Mouse (Mus musculus): ENCODE measurements around the gene Wdr83os. TPM values are rescaled to one million over a fixed set of nuclear protein-coding genes. Genes with fewer than 3 reads are reported as not detected.

Gene Wdr83os
- 80.1 and 87.7 TPM in 2 replicates for polyA plus RNA-seq (2016; fragmentation: Nextera tagmentation; extraction: Ambion mirVana)

- no peaks in the 10 kb centered on the region for H3K27me3 ChIP-seq (replicated peaks)
- H3K9ac ChIP-seq = peak within 1 kb of the TSS; percentile 94
- H3K9me3 ChIP-seq (replicated peaks) = no peaks in the 10 kb centered on the region
- H3K36me3 ChIP-seq = peaks cover 46% of the 10 kb centered on the region
- peaks cover 82% of the 10 kb centered on the region for H3K4me1 ChIP-seq
- peak within 1 kb of the TSS; percentile 95 for H3K4me3 ChIP-seq
- peak within 1 kb of the TSS; percentile 82 for H3K27ac ChIP-seq
- under 1% methylated on average over 30 of the region's 30 CpGs for WGBS (ENCODE audit: insufficient replicate concordance)
- ATAC-seq = peak; percentile 14; the same call in 1 of the 2 replicates
- H3K4me2 ChIP-seq = peak within 1 kb of the TSS; percentile 89
These were observed at the start of gene Wdr83os for GRCm38 (mm10) chr8:85080532-85081215. Gene Wdr83os (plus strand): TSS chr8:85080740.

- no peaks in the 10 kb centered on the region for H3K27me3 ChIP-seq (replicated peaks)
- peaks cover 68% of the 10 kb centered on the region for H3K4me1 ChIP-seq
- no peak overlapping the region for H3K4me2 ChIP-seq
- peaks cover 61% of the 10 kb centered on the region for H3K36me3 ChIP-seq
- no peak for ATAC-seq
- H3K9ac ChIP-seq = no peak overlapping the region
- 0 out of 2 replicates have a peak overlapping the region, but pooled peaks have one; percentile 26 for H3K27ac ChIP-seq
- WGBS (ENCODE audit: insufficient replicate concordance) = 77% methylated on average over 4 of the region's 4 CpGs
- H3K9me3 ChIP-seq (replicated peaks) = no peaks in the 10 kb centered on the region
- no peak overlapping the region for H3K4me3 ChIP-seq
These were observed 47.8 kb upstream of the Wdr83os start for GRCm38 (mm10) chr8:85032622-85033311.

GRCm38 (mm10) chr8:85033867-85034266 lies 46.7 kb upstream of the Wdr83os start:
- Histone ChIP-seq H3K36me3 (peaks cover 54% of the 10 kb centered on the region), H3K27me3 (replicated peaks) (no peaks in the 10 kb centered on the region), H3K9ac (no peak overlapping the region), H3K27ac (peak overlapping the region; percentile 97), H3K4me1 (peaks cover 68% of the 10 kb centered on the region), H3K4me3 (no peak overlapping the region), H3K4me2 (peak overlapping the region; percentile 98), H3K9me3 (replicated peaks) (no peaks in the 10 kb centered on the region)
- ATAC-seq = no peak
- 40% methylated on average over 1 of the region's 1 CpGs for WGBS (ENCODE audit: insufficient replicate concordance)

GRCm38 (mm10) chr8:85034764-85035163 lies 45.8 kb upstream of the Wdr83os start:
- Histone ChIP-seq H3K4me1 (peaks cover 67% of the 10 kb centered on the region), H3K9ac (peak overlapping the region; percentile 79)
- WGBS (ENCODE audit: insufficient replicate concordance) = 1% methylated on average over 13 of the region's 13 CpGs

GRCm38 (mm10) chr8:85035165-85035727 lies 45.3 kb upstream of the Wdr83os start:
- Histone ChIP-seq H3K9me3 (replicated peaks) (no peaks in the 10 kb centered on the region), H3K4me1 (peaks cover 67% of the 10 kb centered on the region), H3K36me3 (peaks cover 50% of the 10 kb centered on the region), H3K9ac (peak overlapping the region; percentile 79), H3K27ac (peak overlapping the region; percentile 97), H3K4me3 (peak overlapping the region; percentile 86), H3K27me3 (replicated peaks) (no peaks in the 10 kb centered on the region), H3K4me2 (peak overlapping the region; percentile 98)
- 3% methylated on average over 12 of the region's 12 CpGs for whole genome bisulfite sequencing (ENCODE audit: insufficient replicate concordance)
- ATAC-seq = no peak

More at GRCm38 (mm10) chr8:85034764-85035163, 45.8 kb upstream of the Wdr83os start:
- no peak for ATAC-seq
- Histone ChIP-seq H3K36me3 (peaks cover 50% of the 10 kb centered on the region), H3K4me3 (peak overlapping the region; percentile 86), H3K9me3 (replicated peaks) (no peaks in the 10 kb centered on the region), H3K4me2 (peak overlapping the region; percentile 98), H3K27ac (peak overlapping the region; percentile 97), H3K27me3 (replicated peaks) (no peaks in the 10 kb centered on the region)

GRCm38 (mm10) chr8:85035728-85036310 lies 44.7 kb upstream of the Wdr83os start:
- ATAC-seq = peak; percentile 12; the same call in 1 of the 2 replicates
- Histone ChIP-seq H3K4me2 (peak overlapping the region; percentile 98), H3K27me3 (replicated peaks) (no peaks in the 10 kb centered on the region), H3K27ac (peak overlapping the region; percentile 97), H3K4me1 (peaks cover 72% of the 10 kb centered on the region), H3K9ac (peak overlapping the region; percentile 79), H3K36me3 (peaks cover 51% of the 10 kb centered on the region), H3K9me3 (replicated peaks) (no peaks in the 10 kb centered on the region), H3K4me3 (peak overlapping the region; percentile 86)
- under 1% methylated on average over 15 of the region's 15 CpGs for WGBS (ENCODE audit: insufficient replicate concordance)

- under 1% methylated on average over 9 of the region's 9 CpGs for WGBS (ENCODE audit: insufficient replicate concordance)
- H3K9me3 ChIP-seq (replicated peaks) = no peaks in the 10 kb centered on the region
- peak overlapping the region; percentile 97 for H3K27ac ChIP-seq
- ATAC-seq = peak; percentile 37
- peak overlapping the region; percentile 98 for H3K4me2 ChIP-seq
- H3K27me3 ChIP-seq (replicated peaks) = no peaks in the 10 kb centered on the region
- H3K4me1 ChIP-seq = peaks cover 74% of the 10 kb centered on the region
- peaks cover 51% of the 10 kb centered on the region for H3K36me3 ChIP-seq
- H3K9ac ChIP-seq = peak overlapping the region; percentile 79
- H3K4me3 ChIP-seq = peak overlapping the region; percentile 86
These were observed 44.2 kb upstream of the Wdr83os start for GRCm38 (mm10) chr8:85036381-85036717.

- H3K36me3 ChIP-seq = peaks cover 51% of the 10 kb centered on the region
- H3K9me3 ChIP-seq (replicated peaks) = no peaks in the 10 kb centered on the region
- ATAC-seq = peak; percentile 86
- H3K27me3 ChIP-seq (replicated peaks) = no peaks in the 10 kb centered on the region
- peaks cover 78% of the 10 kb centered on the region for H3K4me1 ChIP-seq
- under 1% methylated on average over 59 of the region's 59 CpGs for WGBS (ENCODE audit: insufficient replicate concordance)
- H3K9ac ChIP-seq = peak within 1 kb of the TSS; percentile 94
- peak within 1 kb of the TSS; percentile 86 for H3K4me3 ChIP-seq
- peak within 1 kb of the TSS; percentile 98 for H3K4me2 ChIP-seq
- H3K27ac ChIP-seq = peak within 1 kb of the TSS; percentile 97
These were observed 43.7 kb upstream of the Wdr83os start, which contains the start of gene Tnpo2 for GRCm38 (mm10) chr8:85036718-85037365. Gene Tnpo2 (plus strand): TSS chr8:85036915.

- Histone ChIP-seq H3K27me3 (replicated peaks) (no peaks in the 10 kb centered on the region), H3K36me3 (peaks cover 51% of the 10 kb centered on the region), H3K4me1 (peaks cover 81% of the 10 kb centered on the region), H3K9ac (peak overlapping the region; percentile 94), H3K4me3 (peak overlapping the region; percentile 86), H3K9me3 (replicated peaks) (no peaks in the 10 kb centered on the region), H3K27ac (peak overlapping the region; percentile 97), H3K4me2 (peak overlapping the region; percentile 98)
- 1% methylated on average over 14 of the region's 14 CpGs for WGBS (ENCODE audit: insufficient replicate concordance)
- ATAC-seq = peak; percentile 40
These were observed 43.2 kb upstream of the Wdr83os start for GRCm38 (mm10) chr8:85037366-85037680.

- peak overlapping the region; percentile 98 for H3K4me2 ChIP-seq
- H3K36me3 ChIP-seq = peaks cover 51% of the 10 kb centered on the region
- peak; percentile 53 for ATAC-seq
- H3K27ac ChIP-seq = peak overlapping the region; percentile 97
- H3K9me3 ChIP-seq (replicated peaks) = no peaks in the 10 kb centered on the region
- peaks cover 76% of the 10 kb centered on the region for H3K4me1 ChIP-seq
- no peaks in the 10 kb centered on the region for H3K27me3 ChIP-seq (replicated peaks)
- H3K4me3 ChIP-seq = peak overlapping the region; percentile 86
- peak overlapping the region; percentile 94 for H3K9ac ChIP-seq
- WGBS (ENCODE audit: insufficient replicate concordance) = 1% methylated on average over 57 of the region's 57 CpGs
These were observed 42.6 kb upstream of the Wdr83os start for GRCm38 (mm10) chr8:85037681-85038531.

GRCm38 (mm10) chr8:85043619-85044018 lies 36.9 kb upstream of the Wdr83os start:
- Histone ChIP-seq H3K27ac (no peak overlapping the region), H3K27me3 (replicated peaks) (no peaks in the 10 kb centered on the region), H3K9me3 (replicated peaks) (no peaks in the 10 kb centered on the region), H3K4me1 (peaks cover 35% of the 10 kb centered on the region), H3K4me3 (no peak overlapping the region), H3K36me3 (peaks cover 94% of the 10 kb centered on the region), H3K4me2 (no peak overlapping the region), H3K9ac (no peak overlapping the region)
- ATAC-seq = no peak
- WGBS (ENCODE audit: insufficient replicate concordance) = 86% methylated on average over 6 of the region's 6 CpGs
